Comparison of ENCODE assay signal across 26 mouse cellular contexts in genomic region chr5:150561783-150562182, GRCm38 (mm10). TPM values are rescaled to one million over a fixed set of nuclear protein-coding genes. Genes with fewer than 3 reads are reported as not detected.
"Had no signal": no experiment of that assay in that cellular context is flagged by ENCODE, and none has a peak within 500 bp of the region (broad histone marks: within the 10 kb centered on the region; RNA-seq: fewer than 3 reads in every experiment).

No protein-coding gene starts in this region.

- ATAC-seq: midbrain, embryonic 16.5 days had no signal

- H3K9ac ChIP-seq: limb, embryonic 12.5 days; limb, embryonic 15.5 days; liver, embryonic 14.5 days; lung, embryonic 15.5 days; midbrain, embryonic 12.5 days; neural tube, embryonic 13.5 days had no signal

- DNase-seq: kidney, adult 18-20 months; kidney, adult 9 months; kidney, postnatal 25 days; layer of hippocampus, postnatal 36 days; lung, adult 18-20 months; lung, postnatal 10 days; lung, postnatal 36 days; retina, postnatal 1 day; right cerebral cortex, postnatal 25 days; thymus, postnatal 36 days had no signal

- H3K4me3 ChIP-seq: left cerebral cortex, adult 2 months; limb, embryonic 12.5 days; limb, embryonic 15.5 days; lung, embryonic 15.5 days; megakaryocyte, embryonic 14.5 days; midbrain, embryonic 12.5 days; myocyte; neural tube, embryonic 13.5 days had no signal

- H3K9me3 ChIP-seq: limb, embryonic 12.5 days; limb, embryonic 15.5 days; lung, embryonic 15.5 days; megakaryocyte, embryonic 14.5 days; midbrain, embryonic 12.5 days; neural tube, embryonic 13.5 days had no signal

- H3K4me2 ChIP-seq: limb, embryonic 12.5 days; limb, embryonic 15.5 days; lung, embryonic 15.5 days; midbrain, embryonic 12.5 days; neural tube, embryonic 13.5 days had no signal

- H3K4me1 ChIP-seq: limb, embryonic 12.5 days; limb, embryonic 15.5 days; lung, embryonic 15.5 days; megakaryocyte, embryonic 14.5 days; midbrain, embryonic 12.5 days; neural tube, embryonic 13.5 days had no signal

- H3K27me3 ChIP-seq: limb, embryonic 12.5 days; limb, embryonic 15.5 days; lung, embryonic 15.5 days; megakaryocyte, embryonic 14.5 days; midbrain, embryonic 12.5 days; neural tube, embryonic 13.5 days had no signal

- H3K27ac ChIP-seq: kidney, postnatal 0 days; left cerebral cortex, adult 2 months; limb, embryonic 12.5 days; limb, embryonic 15.5 days; liver, embryonic 14.5 days; lung, embryonic 15.5 days; midbrain, embryonic 12.5 days; neural tube, embryonic 13.5 days had no signal

RNA-seq across cellular contexts. Expression of gene Zar1l, which starts 43.8 kb away (rescaled TPM):
- total RNA-seq: layer of hippocampus, postnatal 10 days; layer of hippocampus, postnatal 36 days; monocyte, adult 5-6 weeks; neutrophil, adult 5-6 weeks had no signal
- polyA plus RNA-seq: kidney, postnatal 0 days; limb, embryonic 12.5 days; limb, embryonic 15.5 days; liver, embryonic 14.5 days; lung, embryonic 15.5 days; midbrain, embryonic 12.5 days; midbrain, embryonic 16.5 days; myocyte; neural tube, embryonic 13.5 days; stomach, embryonic 14.5 days; thymus, postnatal 0 days had no signal
